Mouse (Mus musculus) embryonic stem cell, embryonic (primary cell): Measurements from ENCODE around the gene Ttc16.

Experiments used
- CTCF ChIA-PET, 4 experiments: fragments of 300-600 bp in 2 of 4; fragments of 350-600 bp in 2 of 4; sonication (Branson Sonifier 250); formaldehyde crosslinking; loops; one replicate each; lab custom pipeline; 2022; ENCODE audit warnings: inconsistent platforms in 2 of 4; lab: Charles Lee
- POLR2A ChIA-PET, 4 experiments: fragments of 300-600 bp in 2 of 4; fragments of 350-600 bp in 2 of 4; sonication (Branson Sonifier 250); formaldehyde crosslinking; loops; one replicate each; lab custom pipeline; 2022; ENCODE audit warnings: antibody characterized with exemption in 4 of 4, inconsistent platforms in 1 of 4; lab: Charles Lee

The Ttc16 gene

DNA sequence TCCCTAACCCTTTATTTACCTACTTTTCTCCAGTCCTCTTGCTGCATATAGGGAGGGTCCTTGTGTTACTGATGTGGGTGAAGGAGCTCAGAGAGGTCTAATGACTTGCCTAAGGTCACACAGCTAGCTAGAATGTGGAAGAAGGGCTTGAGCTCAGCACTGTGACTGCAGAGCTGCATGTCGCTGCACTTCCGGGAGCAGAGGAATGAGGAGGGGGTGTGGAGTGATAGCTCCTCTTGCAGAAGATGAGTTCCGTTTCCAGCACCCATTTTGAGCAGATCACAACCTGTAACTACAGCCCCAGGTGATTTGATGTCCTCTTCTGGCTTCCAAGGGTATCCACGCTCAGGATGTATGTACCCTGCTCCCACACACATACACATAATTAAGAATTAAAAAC is 51.3 kb downstream of the Ttc16 start:
- POLR2A ChIA-PET: interaction anchor here in 2 of 4 experiments (0.9 to 1.6 kb wide), 6 partner anchors 9 to 27 kb away, joined by 3 to 7 read pairs (median 4); partner anchors contain the start of gene Cdk9 (in 1 of the 2)
- CTCF ChIA-PET: no interaction called here

DNA sequence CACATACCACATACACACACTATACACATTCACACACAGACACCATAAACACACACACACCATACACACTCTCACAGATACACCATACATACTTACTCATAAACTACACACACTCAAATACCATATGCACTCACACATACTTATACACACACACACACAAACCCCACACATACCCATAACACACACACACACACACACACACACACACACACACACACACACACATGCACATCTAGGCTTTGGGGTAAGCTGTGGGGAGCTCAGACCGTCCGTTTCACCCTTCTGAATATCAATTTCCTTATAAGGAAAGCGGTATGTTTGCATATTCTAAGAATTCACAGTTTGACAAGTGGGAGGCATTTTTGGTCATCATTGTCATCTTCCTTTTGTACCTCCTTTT is 52.9 kb downstream of the Ttc16 start:
- ChIA-PET CTCF (no interaction called here), POLR2A (no interaction called here)

DNA sequence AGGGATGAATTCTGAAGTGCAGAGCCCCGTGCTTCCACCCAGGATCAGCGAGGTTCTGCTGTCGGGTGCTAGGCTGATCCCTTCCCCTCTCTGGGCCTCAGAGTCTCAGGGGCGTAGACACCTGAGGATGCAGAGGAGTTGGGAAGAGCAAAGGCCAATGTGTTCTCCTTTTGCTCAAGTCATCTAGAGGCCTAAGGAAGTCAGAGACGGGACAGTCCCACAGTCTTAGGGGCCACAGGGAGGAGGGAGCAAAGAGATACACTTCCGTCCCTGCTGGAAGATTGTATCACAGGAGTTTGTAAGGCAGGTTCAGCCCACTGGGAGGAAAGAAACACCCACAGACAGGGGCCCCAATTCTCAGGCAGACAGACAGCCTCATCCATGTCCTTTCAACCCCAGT is 53.4 kb downstream of the Ttc16 start:
- ChIA-PET CTCF (no interaction called here), POLR2A (no interaction called here)

DNA sequence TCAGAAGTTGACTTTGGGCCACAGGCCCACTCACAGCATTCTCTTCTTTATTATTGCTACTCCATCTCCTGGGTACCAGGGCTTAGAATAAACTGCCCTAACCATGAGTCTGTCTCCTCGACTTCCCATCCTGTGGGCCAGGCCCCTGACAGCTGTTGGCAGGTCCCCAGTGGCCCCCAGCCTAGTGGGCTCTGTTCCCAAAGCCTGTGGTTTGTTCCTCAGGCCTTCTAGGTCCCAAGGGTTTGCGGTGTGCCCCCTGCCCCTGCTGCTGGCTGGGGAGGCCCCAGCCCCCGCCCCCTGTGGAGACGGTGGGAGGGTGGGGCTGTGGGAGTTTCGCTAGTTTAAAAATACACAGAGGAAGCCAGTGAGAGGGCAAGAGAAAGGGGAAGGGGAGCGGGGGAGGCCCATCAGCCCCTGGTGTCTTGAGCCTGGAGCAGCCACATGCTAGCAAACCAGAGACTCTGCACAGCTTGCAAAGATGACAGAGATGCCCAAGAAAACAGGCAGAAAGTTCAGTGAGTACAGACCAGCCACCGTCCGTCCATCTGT is 54.7 kb downstream of the Ttc16 start, which contains the start of gene Sh2d3c:
Gene Sh2d3c, plus strand, starts transcription at position 375 of the 549 bp plus-strand sequence.
- ChIA-PET CTCF (interaction anchor here in 1 of 4 experiments (0.6 kb wide), 1 partner anchor 122 kb away, joined by 10 read pairs; no protein-coding TSS in a partner anchor), POLR2A (interaction anchor here in 3 of 4 experiments (0.6 to 1.0 kb wide), 3 partner anchors 154 to 512 kb away, joined by 3 to 4 read pairs (median 3); no protein-coding TSS in a partner anchor)

DNA sequence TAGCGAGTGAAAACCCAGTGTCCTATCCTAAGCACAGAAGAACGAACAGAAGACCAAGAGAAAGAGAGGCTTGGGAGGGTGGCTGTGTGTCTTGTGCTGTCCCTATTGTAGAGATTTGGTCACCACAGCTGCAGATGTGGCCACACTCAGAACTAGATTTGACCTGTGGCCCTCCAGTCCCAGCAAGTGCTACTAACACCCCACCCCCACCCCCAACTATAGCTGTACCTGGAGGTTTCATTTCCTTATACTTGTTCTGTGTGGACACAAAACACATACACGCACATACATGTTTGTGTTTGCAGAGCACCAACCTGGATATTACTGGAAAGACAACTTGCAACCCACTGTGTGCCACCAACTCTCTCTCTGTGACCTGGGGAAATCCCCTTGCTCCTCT is 55.4 kb downstream of the Ttc16 start:
- CTCF ChIA-PET: interaction anchor here in 1 of 4 experiments (0.6 kb wide), 1 partner anchor 121 kb away, joined by 10 read pairs; no protein-coding TSS in a partner anchor
- POLR2A ChIA-PET: interaction anchor here in 3 of 4 experiments (0.6 to 16.1 kb wide), 5 partner anchors 7 to 512 kb away, joined by 3 to 214 read pairs (median 4); no protein-coding TSS in a partner anchor

DNA sequence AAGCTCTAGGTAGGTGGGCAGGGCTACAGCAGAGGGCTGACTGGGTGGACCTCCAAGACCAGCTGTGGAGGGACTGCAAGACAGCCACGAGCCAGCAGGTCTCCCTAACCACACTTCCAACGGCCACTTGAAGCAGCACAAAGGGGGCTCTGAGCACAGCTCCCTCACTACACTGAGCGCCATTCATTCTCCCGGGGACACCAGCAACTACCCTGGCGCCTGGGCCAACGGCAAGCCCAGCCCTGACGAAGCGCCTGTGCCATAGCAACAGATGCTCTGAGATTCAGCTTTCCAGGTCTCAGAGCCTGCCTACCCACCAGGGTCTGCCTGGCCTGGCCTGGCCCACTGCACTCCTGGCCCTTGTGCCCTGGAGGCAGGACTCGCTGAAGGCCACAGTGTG is 56.7 kb downstream of the Ttc16 start:
- ChIA-PET CTCF (interaction anchor here in 3 of 4 experiments (0.7 to 2.8 kb wide), 9 partner anchors 8 to 141 kb away, joined by 3 to 11 read pairs (median 4); partner anchors contain the start of gene Tor2a (in 3 of the 3)), POLR2A (interaction anchor here in 3 of 4 experiments (0.7 to 16.1 kb wide), 11 partner anchors 8 to 243 kb away, joined by 3 to 214 read pairs (median 5); partner anchors contain the start of genes Lrsam1 (in 1 of the 3), Rpl12 (in 1 of the 3) and Tor2a (in 1 of the 3))

DNA sequence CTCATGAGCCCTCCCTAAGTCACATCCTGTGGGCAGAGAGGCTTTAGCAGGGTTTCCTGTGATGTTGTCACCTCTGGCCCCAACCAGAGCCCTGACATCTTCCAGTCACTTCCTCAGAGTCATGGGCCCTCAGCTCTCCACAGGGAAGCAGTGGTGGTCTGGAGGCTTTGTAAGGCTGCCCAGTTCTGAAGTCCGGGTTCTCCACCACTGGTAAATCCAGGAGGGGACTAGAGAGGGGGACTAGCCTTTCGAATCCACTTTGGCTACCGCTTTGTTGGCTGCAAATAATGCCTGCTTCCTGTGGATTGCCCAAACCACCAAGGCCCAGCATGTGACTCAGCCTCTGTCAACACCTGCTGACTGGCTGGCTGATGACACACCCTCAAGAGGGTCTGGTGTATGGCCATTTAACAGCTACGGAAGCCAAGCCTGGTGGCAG is 60.4 kb downstream of the Ttc16 start:
- POLR2A ChIA-PET: interaction anchor here in 3 of 4 experiments (0.6 to 16.1 kb wide), 34 partner anchors 9 to 616 kb away, joined by 3 to 214 read pairs (median 3); partner anchors contain the start of genes 6330409D20Rik (in 1 of the 3), Cfap157 (in 1 of the 3), Fpgs (in 1 of the 3) and Tor2a (in 1 of the 3)
- CTCF ChIA-PET: interaction anchor here (0.6 to 2.8 kb wide), 15 partner anchors 12 to 363 kb away, joined by 3 to 12 read pairs (median 4); partner anchors contain the start of gene Tor2a (in 1 of the 4)

DNA sequence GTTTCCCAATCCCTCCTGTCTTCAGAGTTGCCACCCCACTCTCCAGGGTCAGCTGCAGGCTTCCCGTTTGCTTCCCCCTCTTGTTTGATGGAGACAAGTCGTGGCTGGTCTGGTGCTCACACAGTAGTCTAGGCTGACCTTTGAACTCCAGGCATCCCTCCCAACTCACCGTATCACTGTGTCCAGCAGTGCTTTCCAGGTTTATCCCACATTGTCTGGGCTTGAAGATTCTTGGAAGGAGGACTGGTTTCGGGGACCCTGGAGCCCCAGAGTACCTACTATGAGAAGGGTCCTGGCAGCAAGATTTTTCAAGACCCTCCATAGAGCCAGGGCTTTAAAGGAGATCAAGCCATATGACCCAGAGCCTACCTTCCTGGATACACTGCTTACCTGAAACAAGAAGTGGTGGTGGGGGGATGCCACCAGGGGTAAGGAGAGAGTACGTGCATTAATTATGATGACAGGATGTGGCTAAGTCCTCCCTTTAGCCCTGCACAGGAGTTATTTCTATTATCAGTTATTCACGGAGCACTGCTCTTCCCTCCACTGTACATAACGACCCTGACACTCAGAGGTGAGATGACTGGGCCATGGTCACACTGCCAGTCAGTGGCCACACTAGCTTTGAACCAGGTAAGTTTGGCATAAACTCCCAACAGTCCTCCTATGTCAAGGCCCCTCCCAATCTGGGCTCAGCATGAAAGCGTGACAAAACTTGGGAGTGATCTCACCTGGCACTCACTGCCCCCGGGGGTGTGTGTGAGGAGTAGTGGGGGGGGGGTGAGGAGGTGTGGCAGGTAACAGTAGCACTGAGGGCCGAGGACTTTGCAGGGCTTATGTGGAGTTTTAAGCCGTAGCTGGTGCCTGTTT is 61.1 kb downstream of the Ttc16 start:
- ChIA-PET POLR2A (interaction anchor here in 3 of 4 experiments (0.6 to 16.1 kb wide), 41 partner anchors 8 to 617 kb away, joined by 3 to 214 read pairs (median 4); partner anchors contain the start of genes Tor2a (in 2 of the 3), 6330409D20Rik (in 1 of the 3), Cfap157 (in 1 of the 3) and Lrsam1 (in 1 of the 3)), CTCF (interaction anchor here (0.7 to 2.8 kb wide), 18 partner anchors 11 to 145 kb away, joined by 3 to 12 read pairs (median 4); partner anchors contain the start of gene Tor2a (in 2 of the 4))

DNA sequence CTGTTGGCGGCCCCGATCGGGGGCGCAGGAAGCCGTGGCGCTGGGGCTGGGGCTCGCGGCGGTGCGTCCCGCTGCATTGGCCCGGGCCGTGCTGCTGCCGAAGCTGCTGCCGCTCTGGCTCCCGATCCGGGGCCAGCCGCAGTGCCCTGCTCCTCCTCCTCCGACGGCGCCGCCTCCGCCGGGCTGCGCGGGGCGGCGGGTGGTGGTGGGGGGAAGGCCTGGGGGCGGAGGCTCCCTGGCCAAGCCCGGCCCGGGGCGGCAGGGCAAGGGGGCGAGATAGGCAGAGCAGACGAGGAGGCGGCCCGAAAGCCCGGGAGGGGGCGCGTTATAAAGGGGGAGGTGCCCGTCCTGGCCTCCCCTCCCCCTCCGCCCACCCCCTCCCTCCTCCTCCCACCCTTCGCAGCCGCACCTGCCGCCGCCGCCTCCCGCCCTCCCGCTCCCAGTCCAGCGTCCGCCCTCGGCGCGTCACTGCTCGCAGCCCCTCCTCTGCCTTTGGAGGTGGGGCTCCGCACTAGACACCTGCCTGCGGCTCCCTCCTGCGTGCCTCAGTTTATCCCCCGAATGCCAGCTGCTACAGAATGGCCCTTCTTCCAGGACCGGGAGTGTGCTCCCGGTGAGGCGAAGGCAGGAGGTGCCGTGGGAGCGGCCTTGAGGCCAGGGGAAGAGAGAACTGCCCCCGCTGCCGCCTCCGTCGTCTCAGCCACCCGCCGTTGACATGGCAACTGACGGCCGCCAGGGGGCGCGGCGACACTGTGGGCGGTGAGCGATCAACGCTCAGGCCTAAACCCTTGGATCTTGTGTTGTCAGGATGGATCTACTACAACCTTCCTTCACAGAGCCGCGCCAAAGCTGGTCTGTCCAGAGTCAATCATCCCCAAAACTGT is 62.3 kb downstream of the Ttc16 start, which contains the start of gene Cdk9:
Gene Cdk9, minus strand, starts transcription at position 143 of the 884 bp plus-strand sequence.
- POLR2A ChIA-PET: interaction anchor here (0.7 to 16.1 kb wide), 44 partner anchors 9 to 269 kb away, joined by 3 to 214 read pairs (median 4); partner anchors contain the start of genes Fpgs (in 2 of the 4), Tor2a (in 2 of the 4), Dpm2 (in 1 of the 4) and Lrsam1 (in 1 of the 4)
- CTCF ChIA-PET: interaction anchor here (0.6 to 2.8 kb wide), 21 partner anchors 14 to 1213 kb away, joined by 3 to 12 read pairs (median 4); partner anchors contain the start of gene Tor2a (in 2 of the 4)

DNA sequence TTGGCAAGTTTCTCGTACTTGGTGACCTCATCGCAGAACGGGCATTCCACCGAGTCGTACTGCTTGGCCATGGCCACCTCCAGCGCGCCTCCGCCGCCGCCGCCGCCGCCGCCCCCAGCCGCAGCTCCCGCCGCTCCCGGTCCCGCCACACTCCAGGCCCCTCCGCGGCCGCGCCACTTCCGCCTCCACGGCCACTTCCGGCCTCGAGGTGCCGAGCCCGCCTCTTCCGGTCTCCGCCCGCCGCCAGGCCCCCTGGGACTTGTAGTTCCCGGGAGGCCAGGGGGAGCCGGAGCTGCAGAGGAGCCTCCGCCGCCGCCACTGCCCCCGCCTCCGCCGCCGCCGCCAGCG is 62.9 kb downstream of the Ttc16 start:
- CTCF ChIA-PET: interaction anchor here in 3 of 4 experiments (0.7 to 2.8 kb wide), 14 partner anchors 15 to 216 kb away, joined by 3 to 12 read pairs (median 4); partner anchors contain the start of gene Tor2a (in 2 of the 3)
- POLR2A ChIA-PET: interaction anchor here (0.7 to 16.1 kb wide), 40 partner anchors 8 to 311 kb away, joined by 3 to 214 read pairs (median 4); partner anchors contain the start of genes Fpgs (in 2 of the 4), Tor2a (in 2 of the 4), Dpm2 (in 1 of the 4) and Lrsam1 (in 1 of the 4)

DNA sequence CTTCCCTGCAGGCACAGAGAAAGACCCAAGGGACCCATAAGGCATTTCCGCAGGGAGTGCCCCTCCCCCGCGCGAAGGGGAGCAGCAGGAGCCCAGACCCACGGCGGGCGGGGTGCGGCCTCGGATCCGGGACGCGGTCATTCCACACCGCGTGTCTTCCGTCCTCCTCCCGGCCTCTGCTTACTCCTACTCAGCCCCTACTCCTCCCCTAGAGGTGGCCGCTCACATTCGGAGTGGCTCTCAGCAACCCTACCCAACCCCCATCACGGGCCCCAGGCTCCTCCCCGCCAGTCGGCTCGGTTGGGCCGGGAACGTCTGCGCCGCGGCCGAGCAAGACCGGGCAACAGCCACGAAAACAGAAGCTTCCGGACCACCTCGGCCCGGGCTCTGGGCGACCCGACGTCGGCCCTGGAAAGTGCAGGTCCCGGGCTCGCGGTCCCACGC is 63.3 kb downstream of the Ttc16 start:
- ChIA-PET CTCF (interaction anchor here in 2 of 4 experiments (0.7 to 2.7 kb wide), 11 partner anchors 14 to 200 kb away, joined by 3 to 11 read pairs (median 4); partner anchors contain the start of gene Tor2a (in 2 of the 2)), POLR2A (interaction anchor here (0.7 to 16.1 kb wide), 42 partner anchors 7 to 311 kb away, joined by 3 to 214 read pairs (median 4); partner anchors contain the start of genes Fpgs (in 2 of the 4), Tor2a (in 2 of the 4), Dpm2 (in 1 of the 4) and Lrsam1 (in 1 of the 4))

DNA sequence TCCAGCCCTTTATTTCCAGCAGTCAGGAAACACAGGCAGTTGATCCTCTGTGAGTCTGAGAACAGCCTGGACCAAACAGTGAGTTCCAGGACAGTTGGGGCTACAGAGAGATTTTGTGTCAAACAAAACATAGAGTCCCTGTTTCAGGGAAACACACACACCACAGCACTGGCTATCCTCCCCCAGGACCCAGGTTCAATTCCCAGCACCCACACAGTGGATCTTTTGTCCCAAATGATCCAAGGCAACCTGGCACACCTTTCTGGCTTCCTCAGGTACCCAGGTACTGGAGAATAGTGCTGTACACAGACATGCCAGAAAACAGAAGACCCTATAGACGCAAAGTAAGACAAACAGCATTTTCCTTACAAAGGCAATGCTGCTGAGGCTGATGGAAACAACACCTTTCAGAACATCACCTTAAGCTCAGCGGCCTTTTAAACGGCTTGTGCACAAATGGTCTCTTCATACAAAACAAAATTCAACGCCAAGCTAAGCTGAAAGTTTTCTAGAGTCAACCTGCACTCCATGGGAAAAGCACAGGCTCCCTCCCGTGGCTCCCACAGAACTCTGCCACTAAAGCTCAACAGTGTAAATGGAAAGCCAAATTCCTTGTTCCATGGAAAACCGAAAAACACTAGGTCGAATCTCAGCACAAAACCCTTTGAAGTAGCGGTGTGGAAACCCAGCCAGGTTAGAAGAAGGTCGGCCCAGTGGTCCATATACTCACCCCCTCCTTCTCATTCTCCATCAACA is 64.0 kb downstream of the Ttc16 start:
- CTCF ChIA-PET: interaction anchor here in 2 of 4 experiments (1.0 to 2.7 kb wide), 4 partner anchors 14 to 46 kb away, joined by 3 to 11 read pairs (median 6); partner anchors contain the start of gene Tor2a (in 1 of the 2)
- POLR2A ChIA-PET: interaction anchor here in 3 of 4 experiments (0.8 to 16.1 kb wide), 20 partner anchors 8 to 310 kb away, joined by 3 to 214 read pairs (median 5); partner anchors contain the start of gene Fpgs (in 1 of the 3)

DNA sequence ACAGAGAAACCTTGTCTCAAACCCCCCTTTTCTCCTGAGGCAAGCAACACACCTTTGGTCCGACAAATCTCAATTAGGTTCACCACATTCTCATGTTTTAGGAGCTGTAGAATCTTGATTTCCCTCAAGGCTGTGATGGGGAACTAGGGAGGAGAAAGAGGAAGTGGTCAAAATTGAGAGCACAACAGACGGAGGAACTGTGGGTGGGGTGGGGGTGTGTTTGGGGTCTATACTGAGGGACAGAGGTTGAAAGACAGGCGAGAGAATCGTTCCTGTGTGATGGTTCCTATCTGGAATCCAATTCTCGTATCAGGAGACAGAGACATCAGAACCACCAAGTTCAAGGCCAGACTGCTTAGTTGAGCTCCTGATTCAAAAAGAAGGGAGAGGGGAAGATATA is 65.0 kb downstream of the Ttc16 start:
- CTCF ChIA-PET: interaction anchor here in 1 of 4 experiments (1.0 kb wide), 1 partner anchor 12 kb away, joined by 3 read pairs; no protein-coding TSS in a partner anchor
- POLR2A ChIA-PET: interaction anchor here in 2 of 4 experiments (0.7 to 16.1 kb wide), 12 partner anchors 10 to 138 kb away, joined by 3 to 214 read pairs (median 22); no protein-coding TSS in a partner anchor

DNA sequence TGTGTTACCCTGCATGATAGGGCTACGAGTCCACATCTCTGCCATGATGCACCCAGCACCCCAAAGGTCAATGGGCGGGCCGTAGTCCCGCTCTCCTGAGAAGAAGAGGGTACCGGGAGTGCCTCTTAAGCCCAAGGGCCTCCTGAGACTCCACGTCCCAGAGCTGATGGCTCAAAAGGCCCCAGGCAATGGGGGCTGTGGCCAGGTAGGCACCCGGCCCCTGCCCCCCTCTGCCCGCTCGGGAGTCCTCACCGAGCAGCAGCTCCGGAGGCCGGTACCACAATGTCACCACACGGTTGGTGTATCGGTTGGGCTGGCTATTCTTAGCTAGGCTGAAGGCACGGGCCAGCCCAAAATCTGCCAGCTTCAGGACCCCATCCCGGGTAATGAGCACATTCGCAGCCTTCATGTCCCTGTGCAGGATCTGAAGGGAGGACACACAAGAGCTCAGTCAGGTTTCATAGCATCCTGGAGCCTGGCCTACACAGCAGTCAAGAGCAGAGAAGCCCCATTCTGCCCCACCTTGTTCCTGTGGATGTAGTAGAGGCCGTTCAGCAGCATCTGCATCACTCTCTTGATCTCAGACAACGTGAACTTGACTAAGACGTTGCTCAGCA is 65.8 kb downstream of the Ttc16 start:
- ChIA-PET POLR2A (interaction anchor here in 3 of 4 experiments (0.5 to 16.1 kb wide), 31 partner anchors 8 to 257 kb away, joined by 3 to 214 read pairs (median 6); partner anchors contain the start of genes Lrsam1 (in 1 of the 3) and Rpl12 (in 1 of the 3)), CTCF (interaction anchor here (0.7 to 2.5 kb wide), 21 partner anchors 9 to 195 kb away, joined by 3 to 23 read pairs (median 5); partner anchors contain the start of genes Tor2a (in 2 of the 4) and Pip5kl1 (in 1 of the 4))
